Mouse (Mus musculus) frontal cortex, postnatal 14 days (tissue): ENCODE measurements at regions not wholly inside any gene's neighbourhood (a gene's known extent, or its start where the extent isn't known, plus 50 kb on each side); places are given as distances from the start of the nearest gene placed in this dataset.
"Not testable (repeated sequence)": the region's sequence is repeated elsewhere in the genome, so short reads cannot be mapped to it uniquely, and the experiment has no call there.

Experiments
- DNase-seq, 2 experiments: peaks; one replicate each; pipeline ENCODE4 v3.0.0; 2022; ENCODE audit warnings: low spot score in 2 of 2

GRCm38 (mm10) chr8:97251458-97251865, 1363.1 kb upstream of the Got2 start:
- peak in 1 of 2 experiments; percentile 6 for DNase-seq

DNA sequence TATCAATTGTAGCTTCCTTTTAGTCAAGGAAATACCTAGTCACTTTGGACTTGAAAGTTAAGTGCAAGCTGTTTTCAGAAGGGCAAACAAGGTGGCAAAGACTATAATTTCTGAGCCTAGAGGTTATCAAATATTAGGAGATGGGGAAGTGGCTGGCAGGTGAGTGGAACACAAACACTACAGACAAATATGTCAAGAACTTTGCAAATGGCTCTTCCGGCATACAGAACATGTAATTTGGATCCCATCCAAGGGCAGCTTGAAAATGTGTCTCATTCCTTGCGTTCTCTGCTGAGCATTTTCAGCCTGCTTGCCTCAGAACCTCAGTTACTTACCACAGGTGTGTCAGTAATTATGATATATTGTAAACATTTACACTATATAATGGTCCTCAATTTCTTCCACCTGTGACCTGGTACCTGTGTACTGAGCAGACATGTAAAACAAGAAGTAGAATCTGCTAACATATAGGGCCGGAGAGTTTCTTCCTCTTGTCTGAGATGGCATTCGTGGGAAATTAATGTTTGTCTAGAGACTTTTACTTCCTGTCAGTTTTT, 1346.3 kb upstream of the Got2 start:
- no peak for DNase-seq

DNA sequence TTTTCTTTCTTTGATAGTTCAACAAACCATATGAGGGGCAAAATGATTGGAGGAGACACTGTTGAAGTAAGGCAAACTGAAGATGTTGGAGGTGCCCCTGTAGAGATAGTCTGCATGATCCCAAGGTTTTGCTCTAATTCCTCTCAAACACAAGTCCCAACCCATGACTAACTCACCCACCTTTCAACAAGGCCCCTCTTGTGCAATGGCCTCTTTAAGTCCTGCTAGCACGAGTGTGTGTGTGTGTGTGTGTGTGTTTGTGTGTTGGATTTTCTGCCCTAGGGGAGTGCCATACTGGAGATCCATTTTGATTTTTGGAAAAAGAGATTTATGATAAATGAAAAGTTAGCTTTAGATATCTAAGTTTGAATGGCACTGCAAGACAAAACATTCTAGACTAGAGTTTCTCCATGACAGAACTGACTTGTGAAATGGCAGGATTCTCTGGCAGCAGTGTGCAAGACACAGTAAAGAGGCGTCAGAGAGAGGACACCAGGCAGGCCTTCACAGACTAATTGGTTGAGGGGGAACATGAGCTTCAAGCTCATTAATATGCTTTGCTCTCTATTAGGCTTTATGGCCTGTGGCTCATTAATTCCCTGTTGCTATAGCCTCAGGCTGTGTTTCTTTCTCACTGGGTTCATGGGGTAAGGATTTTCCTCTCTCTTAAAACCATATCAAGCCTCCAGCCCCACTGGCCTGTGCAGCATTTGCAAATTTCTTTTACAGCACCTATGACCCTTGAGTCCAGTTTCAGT, 1344.5 kb upstream of the Got2 start:
- DNase-seq: no peak

- DNase-seq: no peak
Observed at GRCm38 (mm10) chr8:97231652-97232051, 1343.3 kb upstream of the Got2 start.

DNA sequence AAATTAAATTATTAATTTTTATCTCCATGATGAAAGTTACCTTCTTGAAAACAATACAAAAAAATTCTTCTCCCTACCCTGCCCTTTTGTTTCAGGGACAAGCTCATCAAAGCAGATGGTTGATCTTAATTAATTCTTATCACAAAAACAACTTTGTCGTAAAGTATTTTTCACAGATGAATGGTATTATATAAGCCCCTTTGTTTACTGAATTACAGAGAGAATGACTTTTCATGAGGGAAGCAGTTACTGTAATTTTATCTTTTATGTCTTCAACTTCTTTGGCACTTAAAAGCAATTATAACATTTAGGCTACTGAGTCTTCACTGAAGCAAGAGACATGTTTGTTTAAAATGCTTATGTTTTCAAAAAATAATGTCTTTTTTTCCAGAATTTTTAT, 1303.5 kb upstream of the Got2 start:
- no peak for DNase-seq

DNA sequence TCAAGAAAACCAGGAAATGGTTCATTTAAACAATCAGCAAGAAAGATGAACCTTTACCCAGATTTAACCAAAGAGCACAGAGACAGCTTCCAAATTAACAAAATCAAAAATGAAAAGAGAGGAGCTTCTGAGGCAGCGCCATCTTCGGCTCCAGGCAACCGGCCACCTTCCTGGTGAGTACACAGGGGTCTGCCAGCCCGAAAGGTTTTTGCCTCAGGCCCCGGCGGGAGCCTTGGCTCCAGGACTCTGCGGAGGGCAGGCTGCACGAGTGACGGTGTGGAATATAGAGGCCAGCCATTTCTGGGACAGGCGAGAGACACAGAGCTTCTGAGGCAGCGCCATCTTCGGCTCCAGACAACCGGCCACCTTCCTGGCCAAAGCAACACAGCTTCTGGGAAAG, 1295.5 kb upstream of the Got2 start:
- not testable (repeated sequence) for DNase-seq

GRCm38 (mm10) chr8:97182456-97182855, 1294.1 kb upstream of the Got2 start:
- DNase-seq: not testable (repeated sequence)
